Mouse (Mus musculus) frontal cortex, postnatal 10 days (tissue): ENCODE data around the gene Ryr2.
A peak's percentile ranks its signal among the peaks of the same experiment; 100 is the strongest.

ENCODE experiments used
- DNase-seq, 2 experiments: peaks; one replicate each; pipeline ENCODE4 v3.0.0; 2022; ENCODE audit warnings: low spot score in 2 of 2, mixed read lengths in 1 of 2

The Ryr2 gene

DNA sequence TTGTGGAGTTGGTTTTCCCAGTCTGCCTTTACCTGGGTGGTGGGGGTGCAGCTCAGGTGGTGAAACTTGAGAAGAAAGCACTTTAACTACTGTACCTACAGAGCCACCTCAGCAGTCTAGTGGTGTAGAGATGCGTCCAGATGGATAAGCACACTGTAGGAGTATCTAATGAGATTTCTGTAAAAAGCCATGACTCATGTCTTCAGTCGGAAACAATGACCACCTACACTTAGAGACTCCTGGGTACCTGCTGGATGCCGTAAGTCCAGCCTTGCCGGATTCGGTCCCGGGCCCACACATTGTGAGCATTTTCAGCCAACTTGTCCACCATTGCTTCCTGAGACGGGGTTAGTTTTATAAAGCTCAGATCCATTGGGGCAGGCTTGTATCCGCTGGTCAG, 334.6 kb downstream of the Ryr2 start:
- DNase-seq: no peak

DNA sequence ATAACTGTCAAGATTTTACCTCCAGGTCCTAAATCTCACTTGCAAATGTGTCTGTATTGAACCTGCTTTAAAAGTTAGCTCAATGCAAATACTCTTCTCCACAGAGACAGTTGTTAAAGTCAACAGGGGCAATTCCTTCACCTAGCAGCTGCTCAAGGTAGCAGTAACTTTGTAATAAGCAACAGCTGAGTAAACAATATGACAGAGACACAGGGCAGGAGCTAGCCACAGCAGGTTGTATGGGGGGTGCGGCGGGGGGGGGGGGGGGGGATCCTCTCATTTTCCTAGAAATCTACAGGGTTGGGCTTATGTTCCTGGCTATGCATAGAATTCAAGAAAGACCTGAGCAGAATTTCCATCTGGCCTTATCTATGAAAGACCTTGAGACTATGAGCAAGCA, 339.8 kb downstream of the Ryr2 start:
- DNase-seq: no peak

DNA sequence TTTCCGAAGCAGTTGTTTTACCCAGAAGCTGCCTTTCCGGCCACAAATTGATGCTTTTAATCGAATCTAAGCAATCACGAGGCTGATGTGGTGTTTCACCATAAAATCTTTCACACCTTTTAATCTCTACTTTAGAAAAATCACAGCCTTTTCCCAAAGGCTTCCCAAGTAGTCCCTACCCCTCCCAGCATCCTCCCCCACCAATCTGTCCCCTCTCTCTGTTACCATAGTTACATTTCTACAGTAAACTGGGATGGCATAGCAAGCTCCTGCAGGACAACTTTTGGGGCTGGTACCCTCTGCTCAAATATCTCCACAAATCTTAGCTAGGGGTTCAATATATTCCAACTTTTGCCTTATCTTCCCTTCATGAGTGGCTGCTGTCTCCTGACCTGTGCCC, 342.8 kb downstream of the Ryr2 start:
- peak in 1 of 2 experiments; percentile 34 for DNase-seq

DNA sequence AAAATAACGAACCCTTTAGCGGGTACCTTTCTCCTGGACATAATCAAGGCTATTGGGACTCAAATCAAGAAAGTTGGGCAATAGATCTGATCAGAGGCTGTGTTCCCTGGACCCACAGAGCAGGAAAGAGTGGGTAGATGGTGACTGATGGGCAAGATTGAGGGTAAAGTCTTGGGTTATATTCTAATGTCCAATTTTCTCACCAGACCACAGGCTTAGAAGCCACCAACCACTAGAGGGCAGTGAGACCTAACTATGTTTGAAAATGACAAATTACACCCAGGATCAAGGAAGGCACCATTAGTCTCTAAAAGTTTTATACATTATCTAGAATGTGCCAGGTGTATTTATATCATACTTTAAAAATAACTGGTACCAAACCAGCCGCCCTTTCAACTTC, 343.6 kb downstream of the Ryr2 start:
- DNase-seq: no peak

DNA sequence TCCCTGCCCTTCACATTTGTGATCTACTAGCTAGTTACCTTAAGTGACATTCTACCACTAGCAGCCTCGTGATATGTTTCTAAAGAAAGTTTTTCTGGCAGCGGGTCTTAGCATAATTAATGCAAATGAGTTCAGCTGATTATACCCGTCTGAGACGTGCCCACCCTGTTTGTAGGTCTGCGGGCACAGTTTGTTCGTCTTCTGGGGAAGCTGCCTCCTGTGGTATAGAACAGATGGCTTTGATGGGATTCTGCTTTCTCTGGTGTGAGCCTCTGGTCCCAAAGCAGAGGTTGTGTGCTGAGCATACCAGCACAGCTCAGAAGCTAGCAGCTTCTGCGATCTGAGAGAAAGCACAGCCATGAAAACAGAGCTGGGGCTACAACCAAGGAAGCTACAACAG, 348.9 kb downstream of the Ryr2 start:
- DNase-seq: peak; percentile 19 to 47

DNA sequence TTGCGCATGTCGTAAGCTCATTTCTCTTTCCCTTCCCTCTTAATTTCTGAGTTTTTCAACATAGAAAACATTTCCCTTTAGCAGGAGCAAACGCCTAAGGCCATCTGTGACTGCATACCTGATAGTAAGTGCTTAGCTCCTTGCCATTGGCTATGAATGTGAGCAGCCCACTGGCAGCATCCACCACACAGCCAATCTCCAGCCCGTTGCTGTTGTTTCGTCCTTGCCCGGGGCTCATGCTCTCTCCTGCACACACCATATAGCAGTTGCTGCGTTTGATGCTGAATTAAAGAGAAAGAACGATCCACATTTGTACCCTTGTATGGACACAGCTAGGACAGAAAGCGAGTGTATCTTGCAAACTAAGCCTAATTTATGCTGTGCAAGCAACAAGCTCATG, 361.3 kb downstream of the Ryr2 start:
- no peak for DNase-seq

DNA sequence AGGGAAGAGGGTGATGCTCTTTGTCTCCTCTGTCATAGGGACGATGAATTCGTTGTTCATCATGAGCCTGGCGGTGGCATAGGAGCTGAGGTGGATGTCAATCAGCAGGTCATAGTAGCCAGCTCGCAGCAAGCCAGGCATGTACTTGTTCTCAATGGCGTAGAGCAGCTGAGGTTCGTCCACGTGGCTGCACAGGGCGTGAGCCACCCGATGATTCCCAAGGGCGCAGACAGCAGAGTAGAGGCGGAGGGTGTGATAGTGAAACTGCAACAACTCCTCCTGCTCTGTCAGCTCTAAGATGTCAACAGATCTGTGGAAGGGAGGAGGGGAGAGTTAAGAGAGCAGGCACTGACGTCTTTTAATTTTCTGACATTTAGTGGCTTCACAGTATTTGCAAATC, 368.5 kb downstream of the Ryr2 start:
- DNase-seq: no peak

DNA sequence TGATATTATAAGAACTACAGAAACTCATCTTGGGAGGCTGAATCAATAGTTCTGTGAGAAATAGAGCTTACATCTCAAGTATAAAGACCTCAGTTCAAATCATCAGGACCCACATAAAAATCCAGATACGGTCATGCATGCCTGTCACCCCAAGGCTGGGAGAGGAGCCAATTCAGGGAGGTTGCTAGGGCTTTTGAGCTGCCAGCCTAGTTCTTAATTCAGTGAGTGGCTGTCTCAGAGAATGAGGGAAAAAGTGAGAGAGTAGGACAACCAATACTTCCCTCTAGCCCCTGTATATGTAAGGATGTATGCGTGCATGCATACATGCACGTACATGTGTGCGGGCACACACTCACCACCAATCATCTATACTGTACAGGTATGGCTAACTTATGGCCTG, 390.5 kb downstream of the Ryr2 start:
- DNase-seq: no peak

DNA sequence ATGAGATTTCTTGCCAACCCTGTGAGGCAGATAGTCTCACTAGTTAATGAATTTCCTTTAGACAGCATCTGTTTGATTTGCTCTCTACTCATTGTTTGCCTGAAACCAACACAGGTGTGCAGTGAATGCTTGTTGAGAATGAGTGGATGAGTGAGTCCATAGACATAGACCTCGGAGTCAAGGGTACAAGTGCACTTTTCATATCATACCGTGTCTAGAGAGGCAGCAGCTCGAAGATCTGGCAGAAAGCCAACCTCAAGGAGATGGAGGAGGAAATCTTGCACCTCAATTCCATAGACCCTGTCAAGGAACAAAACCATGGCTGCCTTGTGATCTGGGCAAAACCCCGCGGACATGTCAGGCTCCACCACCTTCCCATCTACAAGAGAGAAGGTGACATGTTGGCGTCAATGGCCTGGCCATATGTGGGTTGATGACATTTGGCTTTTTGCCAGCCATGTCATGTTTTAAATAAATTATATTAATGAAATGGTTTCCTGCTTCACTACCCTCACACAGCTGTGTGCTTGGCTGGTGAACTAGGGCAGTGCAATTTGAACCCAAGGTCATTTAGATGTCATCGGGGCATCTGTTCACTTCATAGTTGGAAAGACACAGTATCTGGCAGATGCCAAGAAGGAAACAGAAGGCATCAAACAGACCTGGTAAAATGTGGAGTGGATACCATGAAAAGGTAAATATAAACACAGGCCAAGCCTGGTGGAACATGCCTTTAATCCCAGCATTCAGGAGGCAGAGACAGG, 396.9 kb downstream of the Ryr2 start:
- no peak for DNase-seq

DNA sequence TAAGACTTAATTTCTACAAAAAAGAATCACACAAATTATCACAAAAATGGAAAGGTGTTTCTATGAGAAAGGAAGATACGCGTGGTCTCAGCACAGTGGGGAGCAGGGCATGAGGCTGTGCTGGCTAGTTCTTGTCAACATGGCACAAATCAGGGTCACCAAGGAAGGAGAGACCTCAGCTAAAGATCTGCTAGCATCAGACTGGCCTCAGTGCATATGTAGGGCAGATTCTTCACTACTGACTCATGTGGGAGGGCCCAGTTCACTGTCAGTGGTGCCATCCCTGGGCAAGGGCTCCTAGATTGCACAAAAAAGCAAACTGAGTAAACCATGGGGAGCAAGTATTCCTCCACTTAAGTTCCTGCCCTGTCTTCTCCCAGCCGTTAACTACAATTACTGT, 405.0 kb downstream of the Ryr2 start:
- no peak for DNase-seq

DNA sequence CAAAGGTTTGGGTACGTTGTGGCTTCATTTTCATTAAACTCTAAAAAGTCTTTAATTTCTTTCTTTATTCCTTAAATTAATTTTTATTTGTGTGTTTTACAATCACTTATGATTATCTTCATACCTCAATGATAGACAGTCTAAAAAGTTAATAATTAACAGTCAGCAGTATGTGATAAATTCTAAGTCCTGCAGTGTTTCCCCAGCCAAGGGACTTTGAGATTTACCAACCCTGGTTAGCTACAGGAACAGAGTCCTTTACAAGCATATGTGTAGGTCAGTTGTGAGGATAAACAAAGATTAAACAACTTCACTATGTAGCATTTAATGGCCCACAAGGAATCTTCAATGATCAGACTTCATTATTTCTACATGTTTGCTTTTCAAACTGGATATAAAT, 410.2 kb downstream of the Ryr2 start:
- DNase-seq: no peak

DNA sequence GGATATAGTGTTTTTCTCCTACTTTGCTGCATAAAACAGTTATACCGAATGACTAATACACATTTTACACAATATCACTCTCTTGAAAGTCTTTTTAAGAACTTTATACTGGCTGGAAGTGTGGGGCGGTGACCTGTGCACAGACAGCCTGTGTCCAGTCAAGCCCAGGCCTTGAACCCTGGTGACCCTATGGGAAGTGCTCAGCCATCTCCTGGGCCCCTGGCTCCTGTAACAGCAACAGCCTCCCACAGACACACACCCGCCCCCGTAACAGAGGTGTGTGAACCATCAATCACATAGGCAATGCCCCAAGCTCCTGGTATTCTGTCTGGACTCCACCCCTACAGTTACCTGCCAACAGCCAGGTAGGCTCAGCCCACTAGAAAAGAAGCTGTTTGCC, 424.9 kb downstream of the Ryr2 start:
- DNase-seq: no peak

DNA sequence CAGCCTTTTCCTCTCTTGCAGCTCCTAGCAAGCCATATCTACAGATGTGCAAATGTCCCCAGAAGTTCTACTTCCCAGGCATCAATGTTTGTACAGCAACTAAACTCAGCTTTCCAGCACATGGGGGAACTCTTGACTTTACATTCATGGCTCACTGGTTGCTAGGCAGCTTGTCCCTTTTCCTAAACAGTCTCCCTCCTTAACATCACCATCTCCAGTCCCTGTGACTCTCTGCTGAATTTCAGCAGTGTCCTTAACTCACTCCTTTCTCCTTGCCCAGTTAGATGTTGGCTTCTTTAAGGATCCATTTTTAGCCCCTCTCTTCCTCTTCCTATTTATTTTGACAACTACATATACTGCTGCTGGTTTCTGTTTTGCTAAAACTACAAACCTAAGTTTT, 443.9 kb downstream of the Ryr2 start:
- no peak for DNase-seq

DNA sequence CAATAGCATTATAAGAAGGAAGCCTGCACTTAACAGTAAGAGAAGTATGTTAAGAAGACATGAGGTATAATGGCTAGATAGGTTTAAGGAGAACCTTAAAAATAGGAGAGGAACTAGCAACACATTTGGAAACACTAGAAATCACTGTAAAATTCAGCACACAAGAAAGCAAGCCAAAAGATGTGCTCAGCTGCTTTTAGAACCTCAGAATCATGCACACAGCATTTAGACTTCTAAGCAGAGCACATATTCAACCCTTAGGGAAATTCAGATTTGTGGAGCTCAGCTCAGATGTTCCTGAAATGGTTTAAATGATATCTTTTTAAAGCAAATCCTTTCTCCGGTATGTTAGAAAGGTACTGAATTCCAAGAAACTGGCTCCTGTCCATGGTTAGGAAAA, 461.9 kb downstream of the Ryr2 start:
- DNase-seq: no peak

DNA sequence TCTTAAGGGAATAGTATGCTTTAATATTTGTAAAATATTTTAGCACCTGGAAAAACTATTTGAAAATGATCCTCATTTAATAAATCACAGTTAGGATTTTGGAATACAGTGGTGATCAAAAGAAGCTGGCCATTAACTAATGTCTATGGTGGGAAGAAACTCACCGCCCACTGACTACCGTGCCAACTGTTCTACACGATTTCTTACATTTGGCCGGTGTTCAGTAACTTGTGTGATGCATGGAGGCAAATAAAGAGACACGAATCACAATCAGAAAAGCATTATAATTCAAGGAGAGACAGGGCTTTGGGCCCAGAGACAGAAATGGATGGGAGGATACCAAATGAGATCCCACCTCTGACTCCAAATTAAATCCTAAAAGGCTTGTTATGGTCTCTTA, 470.4 kb downstream of the Ryr2 start:
- no peak for DNase-seq

DNA sequence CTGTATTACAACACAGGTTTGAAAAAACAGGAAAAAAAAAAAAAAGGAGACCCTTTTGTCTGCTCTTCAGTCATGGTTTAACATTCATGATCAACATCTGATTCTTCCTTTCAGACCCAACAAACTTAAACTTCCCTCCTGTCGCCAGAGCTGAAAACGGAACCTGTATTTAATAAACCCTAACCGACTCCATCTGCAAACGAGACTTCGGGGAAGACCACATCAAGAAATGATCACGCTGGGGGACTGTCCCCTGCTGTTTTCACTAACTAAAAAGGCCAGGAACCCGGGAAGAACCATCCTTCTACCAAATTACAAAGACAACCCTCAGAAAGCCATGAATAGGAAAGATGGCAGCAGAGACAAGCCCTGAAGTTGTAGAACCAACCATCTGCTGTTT, 482.2 kb downstream of the Ryr2 start:
- DNase-seq: no peak

DNA sequence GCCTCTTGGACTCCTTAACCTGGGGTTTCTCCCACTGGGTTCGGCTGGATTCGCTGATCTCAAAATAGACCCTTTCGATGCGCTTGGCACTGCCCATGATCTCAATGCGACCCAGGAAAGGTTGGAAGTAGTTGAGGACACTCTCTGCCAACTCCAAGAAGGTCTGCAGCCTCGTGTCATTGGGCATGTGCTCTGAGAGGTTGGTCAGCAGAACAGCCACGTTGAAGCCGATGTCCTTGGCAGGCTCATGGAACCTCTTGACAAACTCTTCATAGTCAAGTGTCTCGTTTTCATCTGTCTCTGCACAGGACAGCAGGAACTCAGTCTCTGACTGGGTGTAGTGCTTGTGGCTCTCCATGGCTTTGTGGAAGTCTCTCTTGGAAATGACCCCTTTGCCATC, 511.3 kb downstream of the Ryr2 start:
- no peak for DNase-seq

DNA sequence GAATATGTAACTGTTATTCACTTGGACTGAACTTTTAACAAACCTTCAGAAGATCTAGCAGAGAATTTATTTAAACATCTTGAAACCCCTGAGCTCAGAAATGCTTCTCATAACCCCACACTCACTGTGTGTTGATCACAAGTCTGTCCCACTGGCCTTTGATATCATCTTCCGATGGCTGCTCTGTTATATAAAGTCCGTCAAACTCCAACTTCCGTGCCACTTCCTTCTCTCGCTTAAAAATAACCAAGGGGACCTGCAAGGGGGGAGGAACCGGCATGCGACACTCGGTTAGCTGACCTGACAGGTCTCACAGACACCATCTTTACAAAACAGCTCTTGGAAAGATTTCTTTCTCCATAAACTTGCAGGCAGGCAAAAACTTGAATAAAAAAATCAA, 521.5 kb downstream of the Ryr2 start:
- DNase-seq: no peak

DNA sequence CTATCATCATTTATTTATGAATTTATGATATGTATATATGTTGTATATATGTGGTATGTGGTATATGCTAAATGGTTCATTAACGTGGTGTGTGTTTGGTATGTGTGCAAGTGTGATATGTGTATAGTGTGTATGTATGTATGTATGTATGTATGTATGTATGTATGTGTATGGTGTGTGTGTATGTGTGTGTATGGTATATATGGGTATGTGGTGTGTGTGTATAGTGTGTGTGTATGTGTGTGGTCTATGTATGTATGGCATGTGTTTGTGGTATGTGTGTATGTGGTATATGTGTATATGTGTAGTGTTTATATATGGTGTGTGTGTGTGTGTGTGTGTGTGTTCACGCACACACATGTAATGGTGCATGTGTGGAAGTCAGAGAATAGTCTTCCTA, 534.2 kb downstream of the Ryr2 start:
- no peak for DNase-seq

DNA sequence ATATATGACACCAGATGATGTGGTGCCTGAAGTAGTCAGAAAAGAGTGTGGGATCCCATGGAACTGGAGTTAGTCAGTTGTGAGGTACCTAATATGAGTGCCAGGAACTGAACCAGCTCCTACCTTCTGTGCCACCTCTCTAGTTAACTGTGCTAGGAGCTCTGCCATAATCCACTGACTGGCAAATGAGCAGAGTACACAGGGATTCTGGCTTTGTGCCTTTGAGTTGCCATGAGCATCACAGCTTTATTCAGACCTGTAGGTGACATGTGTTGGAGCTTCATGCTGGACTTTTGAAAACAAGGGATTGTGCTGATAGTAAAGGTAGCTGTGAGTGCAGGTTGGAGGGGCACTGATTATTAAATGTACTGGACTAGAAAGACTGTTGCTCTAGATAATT, 539.4 kb downstream of the Ryr2 start:
- no peak for DNase-seq

DNA sequence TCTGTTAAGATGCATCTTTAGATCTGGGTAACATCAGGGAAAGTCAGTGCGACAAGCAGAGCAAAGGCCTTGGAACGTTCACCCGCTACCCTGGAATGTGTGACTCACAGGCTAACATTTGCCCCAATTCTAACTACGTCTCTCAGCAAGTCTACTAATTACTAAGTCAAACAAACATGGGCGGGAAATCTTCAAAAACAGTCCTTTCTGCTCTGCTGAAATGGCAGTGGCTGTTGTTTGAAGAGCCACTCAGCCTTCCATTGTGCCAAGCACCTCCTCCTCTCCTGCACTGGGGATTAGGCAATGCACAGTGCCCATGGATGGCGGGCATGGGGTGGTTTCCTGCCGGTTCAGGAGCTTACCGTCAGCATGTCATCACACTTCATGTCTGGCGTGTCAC, 540.3 kb downstream of the Ryr2 start:
- no peak for DNase-seq

DNA sequence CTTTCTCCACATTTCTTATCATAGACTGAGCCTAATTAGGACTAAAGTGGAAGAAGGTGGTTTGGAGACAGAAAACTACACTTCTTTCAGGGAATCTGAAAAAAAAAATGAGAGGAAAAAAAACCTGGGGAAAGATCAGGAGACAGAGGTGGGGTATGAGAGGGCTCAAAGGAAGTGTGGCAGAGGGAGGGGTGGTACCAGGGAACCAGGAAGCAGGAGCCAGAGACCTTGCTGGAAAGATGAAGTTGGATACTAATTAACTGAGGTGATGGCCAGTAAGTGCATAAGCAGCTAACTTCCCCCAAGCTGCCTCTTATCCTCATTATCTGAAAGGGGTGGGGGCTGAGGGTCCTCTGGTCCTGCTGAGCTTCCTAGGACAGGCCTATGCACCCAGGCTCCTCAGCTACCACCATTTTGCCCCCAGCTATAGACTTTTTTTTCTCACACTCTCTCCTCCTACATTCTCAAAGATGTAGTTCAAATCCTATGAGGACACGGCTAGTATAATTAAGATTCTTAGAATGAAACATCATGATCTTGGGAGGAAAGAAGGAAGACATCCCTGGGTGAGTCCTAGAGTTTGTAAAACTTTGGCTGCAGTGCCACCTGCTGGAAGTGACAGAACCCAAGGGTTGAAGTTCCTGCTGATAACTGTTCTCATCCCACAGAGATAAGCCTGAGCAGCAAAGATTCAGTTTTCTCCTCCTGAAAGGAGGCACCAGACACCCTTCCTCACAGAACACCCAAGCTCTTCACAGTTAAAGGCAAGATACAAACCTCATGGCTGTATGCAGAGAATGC, 543.3 kb downstream of the Ryr2 start:
- DNase-seq: peak; percentile 30 to 72

DNA sequence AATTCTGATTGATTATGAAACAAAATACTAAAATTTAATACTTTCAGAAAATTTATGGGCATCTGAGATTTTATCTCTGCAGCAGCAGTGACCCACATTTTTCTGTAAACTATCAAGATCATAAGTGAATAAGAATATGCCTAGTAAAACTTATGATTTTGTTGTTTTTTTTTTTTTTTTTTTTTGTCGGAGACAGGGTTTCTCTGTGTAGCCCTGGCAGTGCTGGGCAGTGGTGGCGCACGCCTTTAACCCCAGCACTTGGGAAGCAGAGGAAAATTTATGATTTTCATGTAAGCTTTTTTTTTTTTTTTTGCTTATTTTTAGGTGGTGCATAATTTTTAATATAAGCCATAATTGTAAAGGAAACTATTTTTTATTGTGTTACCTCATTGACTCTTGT, 557.1 kb downstream of the Ryr2 start:
- no peak for DNase-seq
